Mouse (Mus musculus) A20 (cell line): ENCODE results near the gene Notum.

Experiments used
- DNase-seq: peaks from one replicate; pipeline ENCODE4 v3.0.0-alpha.2; 2011; ENCODE audit warnings: low read depth, low spot score

The Notum gene

DNA sequence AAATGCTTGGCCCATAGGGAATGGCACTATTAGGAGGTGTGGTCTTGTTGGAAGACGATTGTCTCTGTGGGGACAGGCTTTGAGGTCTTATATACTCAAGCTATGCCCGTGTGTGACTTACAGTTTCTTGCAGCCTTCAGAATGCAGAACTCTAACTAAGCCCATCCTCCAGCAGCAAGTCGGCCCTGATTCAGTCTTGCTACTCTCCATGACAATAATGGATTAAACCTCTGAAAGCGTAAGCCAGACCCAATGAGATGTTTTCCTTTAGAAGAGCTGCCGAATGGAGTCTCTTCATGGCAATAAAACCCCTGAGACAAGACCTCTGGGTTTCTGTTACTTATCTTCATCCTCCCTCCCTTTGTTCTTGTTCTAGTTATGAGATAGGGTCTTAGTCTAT lies 26.2 kb downstream of the Notum start:
- DNase-seq = peak; percentile 48

DNA sequence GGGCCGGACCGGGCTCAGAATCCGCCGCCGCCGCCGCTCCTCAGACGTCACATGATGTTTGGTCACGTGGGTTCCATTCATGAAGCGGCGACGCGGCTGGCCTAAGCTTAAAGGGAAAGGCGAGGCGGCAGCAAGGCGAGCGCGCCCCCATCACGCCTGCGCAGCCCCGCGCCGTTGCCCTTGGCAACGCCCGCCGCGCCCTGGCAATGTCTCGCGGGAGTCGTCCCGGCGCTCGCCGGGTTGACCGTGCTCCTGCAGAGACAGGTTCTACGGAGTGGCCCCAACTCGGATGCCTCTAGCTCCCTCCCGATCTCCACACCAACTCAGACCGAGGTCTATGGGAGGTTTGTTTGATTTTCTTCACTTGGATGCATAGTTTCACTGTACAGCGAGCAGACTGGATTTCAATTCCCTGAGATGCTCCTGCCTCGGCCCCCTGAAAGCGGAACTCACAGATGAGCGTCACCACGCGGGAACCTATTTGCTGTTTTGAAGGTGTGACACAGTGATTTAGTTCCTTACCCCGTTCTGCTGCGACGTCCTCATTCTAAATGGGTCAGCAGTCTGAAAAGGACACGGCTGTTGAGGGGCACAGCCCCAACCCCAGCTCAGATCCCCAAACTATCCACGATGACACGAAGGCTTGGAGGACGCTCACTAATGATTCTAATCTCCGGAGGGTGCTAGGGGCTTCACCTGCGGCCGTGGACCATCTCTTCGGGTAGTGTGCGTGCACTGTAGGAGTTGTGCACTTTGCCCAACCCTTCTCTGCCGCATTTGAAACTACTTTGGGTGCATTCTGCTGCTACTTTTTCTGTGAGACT lies 27.2 kb downstream of the Notum start, which contains the start of gene Mafg:
Mafg (minus strand) TSS at position 81 of the 824 bp plus-strand sequence.
- DNase-seq = peak; percentile 97

- peak; percentile 80 for DNase-seq
These were observed 28.1 kb downstream of the Notum start for GRCm38 (mm10) chr11:120632559-120633519.

GRCm38 (mm10) chr11:120631726-120632448 lies 29.1 kb downstream of the Notum start:
- DNase-seq = peak; percentile 59

DNA sequence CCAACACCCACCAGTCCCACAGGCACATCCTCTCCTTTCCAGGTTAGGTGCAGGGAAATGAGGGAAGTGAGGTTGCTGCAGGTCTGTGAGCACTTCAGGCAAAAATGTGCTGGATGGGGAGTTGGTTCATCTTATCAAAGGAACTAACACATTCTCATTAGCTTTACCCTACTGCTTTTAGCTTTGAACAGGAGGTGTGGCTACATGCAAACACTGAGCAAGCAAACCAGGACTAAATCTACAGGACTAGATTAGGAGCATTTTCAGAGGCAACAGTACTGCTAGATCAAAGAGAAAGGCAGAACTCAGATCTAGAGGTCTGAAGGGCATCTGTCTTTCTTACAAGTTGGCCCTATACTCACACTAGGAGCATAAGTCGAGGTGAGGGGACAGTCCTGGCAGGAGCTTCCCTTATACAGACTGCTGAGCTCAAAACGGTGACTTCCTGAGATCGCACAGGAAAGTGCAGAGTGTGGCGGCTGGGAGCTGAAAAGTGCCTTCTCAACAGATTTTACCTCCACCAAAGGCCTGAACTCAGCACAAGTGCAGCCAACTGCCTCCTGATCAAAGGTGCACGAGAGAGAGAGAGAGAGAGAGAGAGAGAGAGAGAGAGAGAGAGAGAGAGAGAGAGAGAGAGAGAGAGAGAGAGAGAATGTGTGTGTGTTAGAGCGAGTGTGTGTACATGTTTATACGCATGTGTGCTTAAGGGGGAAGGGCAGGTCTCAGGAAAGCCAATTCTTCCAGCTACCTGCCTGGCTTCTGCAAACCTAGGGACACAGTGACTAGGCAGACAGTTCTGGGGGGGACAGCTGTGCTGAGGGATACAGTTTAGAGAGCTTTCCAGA lies 29.9 kb downstream of the Notum start:
- DNase-seq = peak; percentile 77

DNA sequence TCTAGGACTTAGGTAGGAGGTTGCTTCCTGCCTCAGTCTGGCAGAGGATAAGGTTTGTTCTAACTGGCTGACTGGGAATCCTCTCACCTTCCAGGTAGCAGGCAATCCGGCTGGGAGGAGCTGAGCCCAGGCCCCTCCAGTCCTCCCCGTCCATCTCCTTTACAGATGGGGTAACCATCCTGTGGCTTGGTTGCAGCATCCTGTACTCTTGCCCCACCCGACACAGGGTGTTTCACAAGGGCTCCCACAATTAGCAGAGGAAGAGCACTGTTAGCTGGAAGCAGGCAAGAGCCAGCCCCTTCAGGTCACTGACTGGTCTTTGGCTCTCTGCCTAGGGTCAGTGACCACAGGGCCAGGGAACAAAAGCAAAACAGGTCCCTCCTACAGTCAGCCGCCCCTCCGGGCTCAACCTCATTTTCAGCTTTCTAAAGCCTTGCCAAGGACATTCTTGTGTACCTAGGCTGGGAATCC lies 30.5 kb downstream of the Notum start:
- DNase-seq = no peak

GRCm38 (mm10) chr11:120629911-120630310 lies 31.1 kb downstream of the Notum start:
- DNase-seq = peak; percentile 63

GRCm38 (mm10) chr11:120629341-120629730 lies 31.6 kb downstream of the Notum start:
- peak; percentile 88 for DNase-seq

DNA sequence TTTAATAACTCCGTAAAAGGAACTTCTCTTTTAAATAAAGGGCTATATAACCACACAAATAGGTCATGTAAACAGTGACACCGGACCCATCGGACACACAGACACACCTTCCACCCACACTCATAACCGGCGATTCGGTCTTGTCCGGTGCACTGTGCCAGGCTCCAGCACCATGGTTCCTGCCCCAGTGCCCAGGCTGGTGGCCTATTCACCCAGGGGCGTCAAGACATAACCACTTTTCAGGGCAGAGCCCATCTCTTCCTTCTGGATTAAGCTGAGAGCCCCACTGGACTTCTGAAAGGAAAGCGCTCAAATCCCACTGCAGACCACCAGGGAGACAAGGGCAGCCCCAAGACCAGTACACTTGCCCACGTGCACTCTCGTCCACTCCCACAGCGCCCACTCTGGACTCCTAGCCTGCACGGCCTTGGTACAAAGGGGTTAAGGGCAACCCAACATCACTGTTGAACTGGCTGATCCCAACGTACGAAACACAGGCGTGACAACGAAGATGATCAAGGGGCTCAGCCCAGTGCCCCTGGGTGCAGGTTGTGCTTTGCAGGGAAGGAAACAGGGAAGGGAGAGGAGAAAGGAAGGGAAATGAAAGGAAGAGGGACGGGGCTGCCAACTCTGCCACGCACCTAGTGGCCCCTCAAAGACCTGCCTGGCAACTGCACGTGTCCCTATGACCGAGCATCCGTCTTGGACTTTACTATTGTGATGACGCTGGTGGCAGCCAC lies 32.2 kb downstream of the Notum start:
- DNase-seq = peak; percentile 40

DNA sequence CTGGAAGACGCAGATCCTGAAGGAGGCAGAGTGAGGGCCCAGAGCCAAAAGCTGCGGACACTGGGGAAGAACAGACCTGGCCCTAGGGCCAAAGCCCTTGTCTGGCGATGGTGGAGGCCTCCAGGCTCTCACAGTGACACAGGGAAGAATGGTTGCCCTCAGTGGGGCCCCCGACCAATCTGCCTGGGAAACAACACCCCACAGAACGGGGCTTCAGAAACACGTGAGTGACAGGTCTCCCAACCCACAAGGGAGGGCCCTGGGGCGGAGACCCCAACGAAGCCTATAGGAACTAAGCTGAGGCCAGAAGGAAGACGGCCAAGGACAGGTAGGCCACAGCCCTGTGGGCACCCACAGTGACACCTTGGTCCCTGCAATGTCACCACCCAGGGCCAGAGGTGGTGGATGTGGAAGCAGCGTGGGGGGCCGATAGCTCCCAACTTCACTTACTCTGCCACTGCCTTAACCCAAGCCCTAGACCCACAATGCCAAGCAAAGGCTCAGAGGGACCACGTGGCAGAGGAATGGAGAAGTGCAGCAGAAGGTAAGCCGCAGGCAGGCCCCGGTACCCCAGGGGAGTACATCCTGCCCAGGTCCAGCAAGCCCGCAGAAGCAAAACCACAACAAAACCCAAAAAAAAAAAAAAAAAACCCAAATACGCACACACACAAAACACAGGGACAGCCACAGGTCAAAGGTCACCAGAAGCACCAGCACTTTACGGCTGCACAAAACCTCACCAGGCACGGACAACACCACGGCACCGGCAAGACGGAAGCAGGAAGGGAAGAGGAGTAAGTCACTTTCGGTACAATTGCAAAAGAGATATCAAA lies 33.3 kb downstream of the Notum start:
- peak; percentile 87 for DNase-seq

DNA sequence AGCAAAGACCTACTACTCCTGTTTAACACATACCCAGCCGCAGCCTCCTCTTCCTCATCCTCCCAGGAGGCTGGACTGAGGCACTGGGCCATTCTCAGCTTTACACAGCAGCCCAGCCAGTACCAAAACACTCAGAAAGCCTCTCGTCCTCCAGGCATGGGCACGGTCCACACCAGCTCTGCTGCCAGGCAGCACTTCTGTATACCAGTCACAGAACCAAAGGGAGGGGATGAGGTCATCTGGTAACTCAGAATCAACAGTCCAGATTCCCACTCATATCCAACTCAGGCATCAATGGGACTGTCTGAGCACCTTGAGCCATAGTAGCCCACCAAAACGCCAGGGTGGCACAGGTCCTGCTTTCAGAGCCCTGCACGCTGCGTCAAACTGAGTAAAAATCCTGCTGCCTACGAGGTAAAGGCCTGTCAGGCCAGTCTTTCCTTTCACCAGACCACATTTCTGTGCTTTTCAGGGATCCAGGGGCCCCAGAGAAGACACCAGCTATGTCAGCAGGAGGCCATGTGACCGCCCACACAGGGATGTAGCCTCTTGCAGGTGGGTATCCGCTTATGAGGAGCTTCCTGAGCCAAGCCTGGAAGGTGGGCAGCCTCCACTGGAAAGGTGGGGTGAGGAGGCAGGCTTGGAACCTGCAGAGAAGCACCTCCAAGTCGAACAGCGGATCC lies 34.0 kb downstream of the Notum start:
- DNase-seq = no peak

- DNase-seq = no peak
These were observed 35.7 kb downstream of the Notum start, which contains the start of gene Sirt7 for GRCm38 (mm10) chr11:120625152-120625775. TSS of gene Sirt7 (minus strand) at chr11:120625240.

GRCm38 (mm10) chr11:120624680-120625111 lies 36.3 kb downstream of the Notum start:
- peak; percentile 91 for DNase-seq

- DNase-seq = peak; percentile 86
These were observed 36.9 kb downstream of the Notum start for GRCm38 (mm10) chr11:120623961-120624679.

- DNase-seq = no peak
These were observed 38.2 kb downstream of the Notum start for GRCm38 (mm10) chr11:120622805-120623204.

GRCm38 (mm10) chr11:120620195-120620594 lies 40.8 kb downstream of the Notum start:
- DNase-seq = no peak
